Mouse (Mus musculus): ENCODE data around the gene Mavs. TPM values are rescaled to one million over a fixed set of nuclear protein-coding genes. Genes with fewer than 3 reads are reported as not detected.
A peak's percentile ranks its signal among the peaks of the same experiment; 100 is the strongest.

Gene Mavs
- polyA plus RNA-seq (2016; fragmentation: Nextera tagmentation; extraction: Ambion mirVana), result 12.3 and 13.8 TPM in 2 replicates

DNA sequence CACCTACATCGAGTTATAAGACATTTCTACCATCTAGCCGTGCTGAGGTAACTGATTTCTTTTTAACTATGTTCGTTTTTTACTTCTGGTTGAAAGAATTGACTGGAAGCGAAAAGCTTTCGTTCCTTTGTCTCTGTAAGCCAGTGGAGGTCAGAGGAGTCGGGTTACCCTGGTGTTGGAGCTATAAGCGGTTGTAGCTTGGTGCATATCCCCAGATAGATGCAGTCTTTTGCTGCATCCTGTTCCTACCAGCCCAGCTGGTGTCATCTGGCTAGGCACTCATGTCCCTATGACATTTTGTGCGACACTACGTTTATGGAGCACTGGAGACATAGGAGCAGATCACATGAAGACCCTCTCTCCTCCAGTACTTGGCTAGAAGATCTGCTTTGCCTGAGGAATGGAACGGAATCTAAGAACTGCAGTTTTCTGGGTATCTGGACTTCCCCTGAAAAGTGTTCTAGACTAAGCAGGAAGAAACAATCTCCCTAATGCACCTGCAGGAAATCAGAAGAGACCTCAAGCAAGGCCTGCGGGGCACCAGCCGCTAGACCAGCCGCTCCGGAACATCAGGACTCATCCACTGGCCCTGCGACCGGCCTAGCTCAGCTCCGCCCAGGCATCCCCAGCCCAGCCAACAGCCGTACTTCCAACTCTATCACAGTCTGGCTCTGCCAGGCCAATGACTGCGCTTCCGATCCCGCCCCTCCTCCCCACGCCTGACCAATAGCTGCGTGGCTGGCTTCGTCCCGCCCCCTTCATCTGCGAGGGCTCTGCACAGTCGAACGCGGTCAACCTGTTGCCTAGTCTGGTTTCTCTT, at the start of gene Mavs:
Gene Mavs (plus strand): TSS at position 757 of the 820 bp plus-strand sequence.
- Histone ChIP-seq H3K27ac (replicated peaks) (peak within 1 kb of the TSS; percentile 21; the same call in 1 of the 2 replicates), H3K4me3 (peak within 1 kb of the TSS; percentile 55), H3K27me3 (no peaks in the 10 kb centered on the region), H3K36me3 (no peaks in the 10 kb centered on the region), H3K4me1 (peaks cover 19% of the 10 kb centered on the region), H3K4me2 (replicated peaks) (peak within 1 kb of the TSS; percentile 84), H3K9me3 (no peaks in the 10 kb centered on the region), H3K9ac (replicated peaks) (peak within 1 kb of the TSS; percentile 62)
- ATAC-seq (ENCODE audit: low FRiP score, low read depth), result peak; percentile 100
- 8% methylated on average over 29 of the region's 29 CpGs for WGBS

DNA sequence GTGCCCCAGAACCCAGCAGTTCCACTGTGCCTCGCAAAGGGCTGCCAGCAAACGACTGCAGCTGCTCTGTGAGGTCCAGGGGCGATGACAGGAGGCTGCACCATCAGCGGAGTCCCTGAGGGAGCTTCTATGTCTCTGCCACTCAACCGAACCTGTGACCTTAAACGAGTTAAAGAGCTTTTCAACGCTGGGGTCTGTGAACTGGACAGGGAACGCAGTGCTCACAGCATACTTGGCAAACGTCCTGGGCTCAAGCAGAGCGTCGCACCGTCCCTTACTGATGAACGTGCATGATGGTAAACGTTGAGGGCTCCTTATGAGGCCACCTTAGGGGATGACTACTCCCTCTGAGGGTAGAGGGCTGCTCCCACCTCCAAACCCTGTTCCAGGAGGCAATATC, 47.5 kb upstream of the Mavs start:
- ATAC-seq (ENCODE audit: low FRiP score, low read depth), result no peak
- peak overlapping the region; percentile 82 for H3K9ac ChIP-seq (replicated peaks)
- H3K4me1 ChIP-seq, result peaks cover 47% of the 10 kb centered on the region
- H3K27me3 ChIP-seq, result no peaks in the 10 kb centered on the region
- peak overlapping the region; percentile 75 for H3K27ac ChIP-seq (replicated peaks)
- 0 out of 2 replicates have a peak, but pooled peaks cover under 1% of the 10 kb centered on the region for H3K36me3 ChIP-seq
- no peaks in the 10 kb centered on the region for H3K9me3 ChIP-seq
- 1% methylated on average over 14 of the region's 14 CpGs for WGBS
- H3K4me2 ChIP-seq (replicated peaks), result peak overlapping the region; percentile 76
- H3K4me3 ChIP-seq, result peak overlapping the region; percentile 54

DNA sequence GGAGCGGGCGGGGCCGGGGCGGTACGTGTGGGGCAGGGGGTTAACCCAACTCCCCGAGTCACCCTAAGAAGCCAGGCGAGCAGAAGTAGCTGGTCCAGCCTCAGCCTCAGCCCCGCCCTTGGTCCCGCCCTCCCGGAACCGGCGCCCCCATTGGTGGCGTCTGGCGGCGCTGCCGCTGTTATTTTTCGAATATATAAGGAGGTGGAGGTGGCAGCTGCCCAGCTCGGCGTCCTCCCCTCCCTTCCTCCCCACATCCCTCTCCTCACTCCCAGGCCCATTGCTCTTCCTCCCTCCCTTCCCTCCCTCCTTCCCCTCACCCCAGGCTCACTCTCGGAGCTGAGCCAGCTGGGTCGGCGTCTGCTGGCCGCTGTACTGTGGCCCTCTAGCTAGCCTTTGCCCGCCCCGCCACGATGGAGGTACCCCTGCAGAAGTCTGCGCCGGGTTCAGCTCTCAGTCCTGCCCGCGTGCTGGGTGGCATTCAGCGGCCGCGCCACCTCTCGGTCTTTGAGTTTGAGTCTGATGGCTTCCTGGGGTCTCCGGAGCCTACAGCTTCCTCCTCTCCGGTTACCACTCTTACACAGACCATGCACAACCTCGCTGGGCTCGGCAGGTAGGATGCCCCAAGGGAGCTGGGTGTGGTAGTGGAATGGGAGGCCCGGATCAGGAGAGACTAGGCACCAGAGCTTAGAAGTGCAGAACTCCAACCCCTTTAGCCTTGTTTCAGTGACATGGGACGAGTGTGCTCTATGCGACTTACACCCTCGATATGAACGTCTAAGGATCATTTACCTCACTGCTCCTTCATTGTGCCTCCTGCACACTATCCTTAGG, 46.9 kb upstream of the Mavs start, which contains the start of the genes Cdc25b and Spef1:
Gene Cdc25b (plus strand): TSS at position 179 of the 831 bp plus-strand sequence.
Gene Spef1 (minus strand): TSS at position 512 of the 831 bp plus-strand sequence.
- ATAC-seq (ENCODE audit: low FRiP score, low read depth), result peak; percentile 76
- 1% methylated on average over 43 of the region's 43 CpGs for WGBS
- H3K4me2 ChIP-seq (replicated peaks), result peak within 1 kb of the TSS; percentile 76
- peaks cover 7% of the 10 kb centered on the region for H3K36me3 ChIP-seq
- H3K9me3 ChIP-seq, result no peaks in the 10 kb centered on the region
- H3K4me3 ChIP-seq, result peak within 1 kb of the TSS; percentile 54
- peak within 1 kb of the TSS; percentile 75 for H3K27ac ChIP-seq (replicated peaks)
- H3K4me1 ChIP-seq, result peaks cover 51% of the 10 kb centered on the region
- peak within 1 kb of the TSS; percentile 82 for H3K9ac ChIP-seq (replicated peaks)
- no peaks in the 10 kb centered on the region for H3K27me3 ChIP-seq

DNA sequence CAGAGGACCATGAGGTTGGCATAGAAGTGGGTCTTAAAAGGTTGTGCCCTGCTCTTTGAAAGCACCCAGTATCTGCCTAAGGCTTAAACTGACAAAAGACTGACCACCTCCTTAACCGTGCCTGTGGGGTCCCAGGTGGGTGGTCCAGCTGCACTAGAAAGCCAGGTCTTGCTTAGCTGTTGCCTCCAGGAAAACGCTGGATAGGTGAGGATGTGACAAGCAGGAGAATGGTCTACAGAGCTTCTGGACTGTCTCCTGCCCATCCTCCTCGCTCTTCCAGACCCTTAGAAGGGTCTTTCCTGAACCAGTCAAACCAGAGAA, 46.3 kb upstream of the Mavs start:
- H3K4me3 ChIP-seq, result peak overlapping the region; percentile 54
- peak overlapping the region; percentile 82 for H3K9ac ChIP-seq (replicated peaks)
- H3K36me3 ChIP-seq, result peaks cover 10% of the 10 kb centered on the region
- peaks cover 51% of the 10 kb centered on the region for H3K4me1 ChIP-seq
- no peaks in the 10 kb centered on the region for H3K27me3 ChIP-seq
- no peak for ATAC-seq (ENCODE audit: low FRiP score, low read depth)
- no peaks in the 10 kb centered on the region for H3K9me3 ChIP-seq
- WGBS, result 22% methylated on average over 3 of the region's 3 CpGs
- peak overlapping the region; percentile 76 for H3K4me2 ChIP-seq (replicated peaks)
- H3K27ac ChIP-seq (replicated peaks), result peak overlapping the region; percentile 75

DNA sequence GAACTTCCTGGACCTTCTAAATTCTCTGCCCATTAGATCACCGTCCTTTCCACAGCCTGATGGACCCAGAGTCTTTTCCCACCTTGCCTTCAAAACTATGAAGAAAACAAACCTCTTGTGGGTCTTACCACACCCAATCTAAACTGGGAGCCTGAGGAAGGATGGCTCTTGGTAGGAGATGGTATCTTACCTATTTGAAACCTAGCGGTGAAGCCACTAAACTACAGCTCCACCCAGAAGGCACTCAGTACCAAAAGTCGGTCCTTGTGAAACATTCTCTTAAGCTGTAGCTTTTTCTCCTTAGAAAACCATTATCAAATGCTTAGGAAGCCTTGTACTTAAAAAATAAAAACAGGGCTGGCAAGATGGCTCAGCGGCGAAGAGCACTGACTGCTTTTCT, 45.6 kb upstream of the Mavs start:
- H3K4me2 ChIP-seq (replicated peaks), result peak overlapping the region; percentile 76
- peak overlapping the region; percentile 82; the same call in 1 of the 2 replicates for H3K9ac ChIP-seq (replicated peaks)
- no peaks in the 10 kb centered on the region for H3K9me3 ChIP-seq
- peaks cover 17% of the 10 kb centered on the region for H3K36me3 ChIP-seq
- H3K4me1 ChIP-seq, result peaks cover 51% of the 10 kb centered on the region
- no peak overlapping the region for H3K27ac ChIP-seq (replicated peaks)
- peak overlapping the region; percentile 54 for H3K4me3 ChIP-seq
- no peak for ATAC-seq (ENCODE audit: low FRiP score, low read depth)
- WGBS, result 91% methylated on average over 5 of the region's 5 CpGs
- H3K27me3 ChIP-seq, result no peaks in the 10 kb centered on the region

DNA sequence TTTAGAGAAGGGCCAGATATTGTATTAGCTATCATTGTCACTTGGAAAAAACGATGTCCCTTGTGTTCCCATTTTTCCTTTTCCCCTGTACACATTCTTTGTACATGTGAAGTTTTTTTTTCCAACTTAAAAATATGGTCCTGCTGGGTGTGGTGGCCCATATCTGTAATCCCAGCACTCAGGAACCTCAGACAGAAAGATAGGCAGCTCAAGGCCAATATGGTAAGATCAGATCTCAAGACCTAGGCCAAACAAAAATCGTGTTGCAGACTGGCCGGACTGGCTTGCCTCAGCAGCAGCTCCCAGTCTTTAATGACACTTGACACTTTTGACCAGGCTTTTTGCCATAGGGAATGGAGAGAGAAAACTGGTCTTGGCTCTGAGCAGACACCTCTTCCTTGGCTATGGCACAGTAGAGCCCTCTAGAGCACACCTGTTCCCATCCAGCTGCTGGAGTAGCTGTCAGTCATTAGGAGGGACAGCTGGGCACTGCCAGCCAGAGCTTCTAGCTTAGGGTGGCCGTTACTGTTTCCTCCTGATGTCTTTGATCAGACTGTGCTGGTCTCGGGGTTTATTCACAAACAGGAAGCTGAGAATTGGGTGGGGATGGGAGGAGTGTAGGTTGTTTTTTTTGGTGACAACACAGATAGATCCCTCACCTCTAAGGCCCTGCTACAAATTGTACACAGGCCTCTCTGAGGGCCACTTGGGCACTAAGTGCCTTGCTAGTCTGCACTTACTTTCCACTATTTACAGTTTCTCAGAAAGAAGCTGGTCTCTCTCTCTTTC, 44.1 kb upstream of the Mavs start:
- peaks cover 31% of the 10 kb centered on the region for H3K36me3 ChIP-seq
- peak overlapping the region; percentile 4; the same call in 1 of the 2 replicates for H3K9ac ChIP-seq (replicated peaks)
- peak overlapping the region; percentile 90 for H3K27ac ChIP-seq (replicated peaks)
- WGBS, result 32% methylated on average over 5 of the region's 5 CpGs
- H3K9me3 ChIP-seq, result no peaks in the 10 kb centered on the region
- peak overlapping the region; percentile 11; the same call in 1 of the 2 replicates for H3K4me3 ChIP-seq
- peak overlapping the region; percentile 76 for H3K4me2 ChIP-seq (replicated peaks)
- peaks cover 51% of the 10 kb centered on the region for H3K4me1 ChIP-seq
- H3K27me3 ChIP-seq, result no peaks in the 10 kb centered on the region
- no peak for ATAC-seq (ENCODE audit: low FRiP score, low read depth)

DNA sequence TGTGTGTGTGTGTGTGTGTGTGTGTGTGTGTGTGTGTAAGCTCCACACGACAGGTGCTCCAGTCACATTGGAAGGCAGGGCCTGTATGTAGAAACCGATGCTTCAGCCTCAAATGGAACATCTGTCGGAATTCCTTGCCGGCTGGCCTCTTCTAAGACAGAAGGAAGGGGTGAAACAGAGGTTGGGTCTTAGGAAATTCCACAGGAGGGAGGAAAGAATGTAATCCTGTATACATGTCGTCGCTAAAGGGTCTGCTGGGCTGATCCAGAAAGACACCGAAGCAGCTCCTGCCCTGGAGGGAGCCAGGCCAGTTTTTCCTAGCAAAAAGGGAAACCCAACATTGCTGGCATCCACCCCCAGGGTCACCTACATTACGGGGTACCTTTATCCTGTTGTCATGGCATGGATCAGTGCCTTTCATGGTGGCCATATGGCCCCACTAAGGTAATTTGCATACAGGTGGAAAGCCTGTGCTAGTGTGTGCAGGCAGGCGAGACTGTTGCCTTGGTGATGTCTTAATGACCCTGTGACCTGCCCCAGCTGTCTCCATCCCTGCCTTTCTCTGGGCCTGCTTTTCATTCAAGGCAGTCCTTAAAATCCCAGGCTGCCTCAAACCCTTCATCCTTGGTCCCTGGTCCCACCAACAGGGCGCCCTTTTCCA, 43.4 kb upstream of the Mavs start:
- Histone ChIP-seq H3K9me3 (no peaks in the 10 kb centered on the region), H3K9ac (replicated peaks) (0 out of 2 replicates have a peak overlapping the region, but pooled peaks have one; percentile 4), H3K4me1 (peaks cover 51% of the 10 kb centered on the region), H3K27ac (replicated peaks) (peak overlapping the region; percentile 90), H3K36me3 (peaks cover 39% of the 10 kb centered on the region), H3K4me3 (peak overlapping the region; percentile 11; the same call in 1 of the 2 replicates), H3K4me2 (replicated peaks) (peak overlapping the region; percentile 76), H3K27me3 (no peaks in the 10 kb centered on the region)
- WGBS, result 6% methylated on average over 10 of the region's 10 CpGs
- ATAC-seq (ENCODE audit: low FRiP score, low read depth), result peak; percentile 79

DNA sequence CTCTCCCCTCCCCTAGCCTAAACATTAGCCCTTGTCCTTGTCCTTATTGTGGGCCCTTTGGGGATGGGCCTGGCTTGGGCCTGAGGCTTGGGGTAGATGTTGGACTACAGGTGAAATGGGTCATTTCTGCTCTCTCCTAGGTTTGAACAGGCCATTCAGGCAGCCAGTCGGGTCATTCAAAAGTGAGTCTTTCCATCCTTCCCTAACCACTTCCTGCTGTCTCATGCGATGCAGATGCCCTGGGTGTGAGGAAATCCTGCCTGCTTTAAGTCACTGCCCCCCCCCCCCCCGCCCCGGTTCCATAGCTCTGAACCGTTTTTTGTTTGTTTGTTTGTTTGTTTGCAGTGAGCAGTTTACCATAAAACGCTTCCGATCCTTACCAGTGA, 42.9 kb upstream of the Mavs start:
- Histone ChIP-seq H3K27ac (replicated peaks) (peak overlapping the region; percentile 90), H3K9ac (replicated peaks) (no peak overlapping the region), H3K27me3 (no peaks in the 10 kb centered on the region), H3K9me3 (no peaks in the 10 kb centered on the region), H3K36me3 (peaks cover 44% of the 10 kb centered on the region), H3K4me3 (no peak overlapping the region), H3K4me2 (replicated peaks) (peak overlapping the region; percentile 76), H3K4me1 (peaks cover 50% of the 10 kb centered on the region)
- 58% methylated on average over 6 of the region's 7 CpGs for WGBS
- no peak for ATAC-seq (ENCODE audit: low FRiP score, low read depth)

DNA sequence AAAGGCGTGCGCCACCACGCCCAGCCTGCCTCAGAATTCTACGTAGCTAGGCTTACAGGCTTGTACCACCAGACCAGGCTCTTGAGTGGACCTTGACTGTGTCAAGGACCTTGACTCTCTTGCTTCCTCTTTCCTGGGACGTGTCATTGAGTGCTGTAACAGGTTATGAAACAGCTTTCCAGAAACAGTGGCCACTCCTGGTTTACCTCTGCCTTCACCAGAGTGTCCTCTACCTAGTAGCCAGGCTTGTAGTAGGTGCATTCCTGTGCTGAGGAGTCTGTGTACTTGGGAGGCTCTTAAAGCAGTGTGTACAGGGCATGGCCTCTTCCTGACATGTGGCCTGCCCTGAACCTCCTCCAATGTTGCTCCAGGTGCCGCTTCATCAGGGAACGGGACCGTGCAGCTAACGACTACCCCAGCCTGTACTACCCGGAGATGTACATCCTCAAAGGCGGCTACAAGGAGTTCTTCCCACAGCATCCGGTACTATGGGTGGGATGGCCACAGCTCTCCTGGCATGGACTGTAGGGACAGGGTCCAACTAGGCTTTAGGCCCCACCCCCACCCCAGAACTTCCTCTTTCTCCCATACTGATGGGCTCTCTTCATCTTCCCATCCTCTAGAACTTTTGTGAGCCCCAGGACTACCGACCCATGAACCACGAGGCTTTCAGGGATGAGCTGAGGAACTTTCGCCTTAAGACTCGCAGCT, 37.1 kb upstream of the Mavs start:
- WGBS, result 91% methylated on average over 16 of the region's 16 CpGs
- no peak overlapping the region for H3K27ac ChIP-seq (replicated peaks)
- H3K36me3 ChIP-seq, result peaks cover 76% of the 10 kb centered on the region
- H3K9ac ChIP-seq (replicated peaks), result no peak overlapping the region
- ATAC-seq (ENCODE audit: low FRiP score, low read depth), result no peak
- H3K9me3 ChIP-seq, result no peaks in the 10 kb centered on the region
- no peaks in the 10 kb centered on the region for H3K27me3 ChIP-seq
- H3K4me1 ChIP-seq, result peaks cover under 1% of the 10 kb centered on the region; the same call in 1 of the 2 replicates
- no peak overlapping the region for H3K4me3 ChIP-seq
- no peak overlapping the region for H3K4me2 ChIP-seq (replicated peaks)

DNA sequence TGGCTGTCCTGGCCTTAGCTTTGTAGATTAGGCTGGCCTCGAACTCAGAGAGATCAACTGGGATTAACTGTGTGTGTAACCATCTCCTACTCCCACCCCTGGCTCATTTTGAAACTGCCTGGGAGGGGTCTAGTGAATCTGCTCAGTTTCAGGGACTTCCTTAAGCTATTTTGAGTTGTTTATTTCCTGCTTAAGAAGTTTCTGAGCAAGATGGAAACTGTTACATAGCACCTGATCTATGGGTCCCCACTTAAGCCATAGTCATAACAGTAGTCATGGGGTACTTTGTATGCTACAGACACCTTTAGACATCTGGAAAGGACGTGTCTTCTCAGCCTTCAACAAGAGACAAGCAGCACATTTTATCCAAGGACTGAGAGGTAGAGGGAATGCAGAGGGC, 33.2 kb upstream of the Mavs start:
- Histone ChIP-seq H3K27ac (replicated peaks) (no peak overlapping the region), H3K9ac (replicated peaks) (no peak overlapping the region), H3K4me3 (no peak overlapping the region), H3K4me1 (no peaks in the 10 kb centered on the region), H3K27me3 (no peaks in the 10 kb centered on the region), H3K4me2 (replicated peaks) (no peak overlapping the region), H3K36me3 (peaks cover 39% of the 10 kb centered on the region), H3K9me3 (no peaks in the 10 kb centered on the region)
- WGBS, result 82% methylated on average over 2 of the region's 2 CpGs
- no peak for ATAC-seq (ENCODE audit: low FRiP score, low read depth)
